Mouse (Mus musculus) right cerebral cortex, postnatal 14 days (tissue): Measurements from ENCODE around the gene Nup210l.
A peak's percentile ranks its signal among the peaks of the same experiment; 100 is the strongest.

ENCODE experiments used
- DNase-seq: peaks from one replicate; pipeline ENCODE4 v3.0.0; 2022

The Nup210l gene

DNA sequence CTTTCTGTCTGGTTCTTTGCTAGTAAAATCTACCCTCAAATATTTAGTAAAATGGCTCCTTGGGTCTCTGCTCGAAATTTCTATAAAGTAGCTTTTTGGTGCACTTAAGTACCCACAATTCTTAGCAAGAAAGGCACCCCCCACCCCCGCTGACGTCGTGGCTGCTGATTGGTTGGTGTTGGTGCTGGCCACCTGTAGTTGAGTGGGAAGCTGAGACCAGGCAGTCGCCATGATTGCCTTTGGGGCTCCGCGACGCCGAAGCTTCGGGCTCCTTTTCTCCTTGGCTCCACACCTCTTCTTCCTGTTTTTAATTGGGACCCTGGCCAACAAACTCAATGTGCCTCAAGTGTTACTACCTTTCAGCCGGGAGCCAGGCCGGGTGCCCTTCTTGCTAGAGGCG, at the start of gene Nup210l:
Nup210l (plus strand) TSS at position 195 of the 400 bp plus-strand sequence.
- DNase-seq: no peak

DNA sequence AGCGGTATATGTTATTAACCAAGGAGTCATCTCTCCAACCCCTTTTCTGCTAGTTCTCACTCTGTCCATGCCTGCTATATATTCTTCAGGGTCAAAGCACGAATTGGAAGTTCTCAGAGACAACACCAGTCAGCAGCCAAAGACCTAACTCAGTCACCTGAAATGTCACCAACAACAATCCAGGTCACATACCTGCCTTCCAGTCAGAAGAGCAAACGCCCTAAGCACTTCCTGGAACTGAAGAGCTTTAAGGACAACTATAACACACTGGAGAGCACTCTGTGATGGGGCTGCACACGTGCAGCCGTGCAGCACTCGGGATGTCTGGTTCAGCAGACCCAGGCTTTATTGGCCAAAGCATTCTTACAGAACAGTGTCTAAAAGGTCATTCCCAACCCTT, 42.4 kb upstream of the Nup210l start:
- DNase-seq: no peak

DNA sequence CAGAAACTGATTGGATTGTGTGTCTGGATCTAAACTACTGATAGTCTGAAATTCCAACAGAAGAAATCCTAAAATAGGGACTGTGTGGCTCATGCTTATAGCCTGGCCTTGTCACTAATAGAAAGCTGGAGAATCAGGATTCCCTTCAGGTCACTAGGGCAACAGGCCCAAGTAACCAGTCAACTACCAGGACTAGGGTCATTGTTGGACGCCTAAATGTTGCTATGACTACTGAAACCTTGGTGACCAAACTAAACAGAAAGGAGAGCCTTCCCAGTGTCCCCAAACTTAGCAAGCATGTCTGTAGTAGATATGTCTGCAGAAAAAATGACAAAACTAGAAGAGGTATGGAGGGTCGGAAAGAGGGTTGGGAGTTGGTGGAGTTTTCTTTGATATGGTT, 41.4 kb upstream of the Nup210l start:
- DNase-seq: no peak

DNA sequence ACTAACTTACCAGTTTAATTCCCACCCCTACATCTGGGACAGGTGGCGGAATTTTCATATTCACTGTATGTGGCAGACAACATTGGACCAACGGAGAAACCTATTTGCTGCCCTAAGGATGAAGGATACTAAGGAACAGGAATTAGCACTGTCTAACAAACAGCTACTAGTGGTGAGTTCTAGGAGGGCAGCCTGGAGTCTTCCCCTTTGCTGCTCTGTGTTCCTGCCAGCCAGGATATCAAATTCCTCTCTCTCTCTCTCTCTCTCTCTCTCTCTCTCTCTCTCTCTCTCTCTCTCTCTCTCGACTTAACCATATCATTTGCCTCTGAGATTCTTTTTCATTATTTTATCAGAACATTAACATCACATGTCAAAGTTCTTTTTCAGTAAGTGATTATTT, 39.5 kb upstream of the Nup210l start:
- no peak for DNase-seq

DNA sequence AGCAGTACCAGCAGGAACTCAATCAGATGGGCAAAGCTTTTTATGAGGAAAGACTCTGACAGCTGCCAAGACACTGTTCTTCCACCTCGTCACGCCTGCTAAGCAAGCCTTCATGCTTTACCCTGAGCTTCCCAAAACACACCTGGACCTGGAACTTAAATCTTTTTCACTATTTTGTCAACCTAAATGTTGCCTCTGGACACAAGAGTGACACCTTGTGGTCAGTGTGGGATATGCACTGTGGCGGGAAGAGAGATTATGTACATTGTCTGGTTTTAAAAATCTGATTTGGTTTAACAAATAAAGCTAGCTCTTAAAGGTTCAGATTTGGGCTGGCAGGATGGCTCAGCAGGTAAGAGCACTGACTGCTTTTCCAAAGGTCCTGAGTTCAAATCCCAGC, 38.4 kb upstream of the Nup210l start:
- peak; percentile 27 for DNase-seq

DNA sequence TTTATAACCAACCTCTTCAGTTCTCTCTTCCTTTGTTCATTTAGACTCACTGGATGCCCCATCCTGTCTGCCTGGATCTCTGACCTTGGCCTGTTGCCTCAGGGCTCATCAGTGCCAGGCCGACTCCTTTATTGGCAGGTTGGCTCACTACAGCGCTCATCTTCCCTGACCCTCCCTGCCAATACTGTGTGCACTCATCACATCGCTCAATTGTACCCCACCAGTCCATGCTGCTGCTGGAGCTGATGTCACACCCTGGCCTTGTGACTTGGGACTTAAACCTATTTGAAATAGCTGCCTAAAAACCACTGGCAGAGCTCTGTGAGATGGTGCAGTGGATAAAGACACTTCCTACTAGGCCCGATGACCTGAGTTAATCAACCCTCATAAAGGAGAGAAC, 36.1 kb upstream of the Nup210l start:
- no peak for DNase-seq

DNA sequence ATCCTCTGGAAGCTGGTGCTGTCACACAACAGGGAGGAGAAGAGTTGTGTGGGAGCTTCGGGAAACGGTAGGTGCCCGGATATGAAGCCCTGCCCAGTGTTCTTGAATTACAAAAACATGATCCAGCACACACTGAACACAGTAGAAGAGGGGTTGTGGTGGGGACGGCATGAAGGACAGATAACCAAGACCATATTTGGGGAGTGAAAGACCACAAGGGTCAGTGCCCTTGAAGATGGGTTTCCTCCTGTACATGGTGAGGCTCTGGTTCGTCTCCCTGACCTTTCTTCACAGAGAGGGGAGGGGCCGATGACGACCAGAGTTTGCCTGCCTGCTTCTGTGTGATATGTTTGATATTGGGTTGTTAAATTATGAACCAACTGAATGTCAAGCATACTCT, 34.2 kb upstream of the Nup210l start:
- no peak for DNase-seq

DNA sequence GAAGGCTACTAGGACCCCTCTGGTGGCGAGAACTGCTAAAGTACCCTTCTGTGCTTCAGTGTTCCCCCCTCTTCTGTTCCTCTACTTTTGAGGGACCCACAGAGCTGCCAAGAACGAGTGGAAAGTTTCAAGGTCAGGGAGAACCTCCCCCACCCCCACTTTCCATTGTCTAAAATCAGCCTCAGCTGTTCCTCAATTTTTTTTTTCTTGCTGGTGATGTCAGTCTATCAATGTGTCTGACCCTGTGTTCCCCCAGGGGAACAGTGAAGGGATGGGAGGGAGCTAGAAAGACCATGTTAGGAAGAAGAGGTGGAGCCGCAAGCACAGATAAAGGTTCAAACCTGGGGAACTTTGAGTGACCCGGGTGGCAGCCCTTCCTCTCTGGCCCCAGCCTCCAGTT, 31.6 kb upstream of the Nup210l start, which contains the start of gene Tpm3:
Tpm3 (plus strand) TSS at position 356 of the 400 bp plus-strand sequence.
- DNase-seq: no peak

DNA sequence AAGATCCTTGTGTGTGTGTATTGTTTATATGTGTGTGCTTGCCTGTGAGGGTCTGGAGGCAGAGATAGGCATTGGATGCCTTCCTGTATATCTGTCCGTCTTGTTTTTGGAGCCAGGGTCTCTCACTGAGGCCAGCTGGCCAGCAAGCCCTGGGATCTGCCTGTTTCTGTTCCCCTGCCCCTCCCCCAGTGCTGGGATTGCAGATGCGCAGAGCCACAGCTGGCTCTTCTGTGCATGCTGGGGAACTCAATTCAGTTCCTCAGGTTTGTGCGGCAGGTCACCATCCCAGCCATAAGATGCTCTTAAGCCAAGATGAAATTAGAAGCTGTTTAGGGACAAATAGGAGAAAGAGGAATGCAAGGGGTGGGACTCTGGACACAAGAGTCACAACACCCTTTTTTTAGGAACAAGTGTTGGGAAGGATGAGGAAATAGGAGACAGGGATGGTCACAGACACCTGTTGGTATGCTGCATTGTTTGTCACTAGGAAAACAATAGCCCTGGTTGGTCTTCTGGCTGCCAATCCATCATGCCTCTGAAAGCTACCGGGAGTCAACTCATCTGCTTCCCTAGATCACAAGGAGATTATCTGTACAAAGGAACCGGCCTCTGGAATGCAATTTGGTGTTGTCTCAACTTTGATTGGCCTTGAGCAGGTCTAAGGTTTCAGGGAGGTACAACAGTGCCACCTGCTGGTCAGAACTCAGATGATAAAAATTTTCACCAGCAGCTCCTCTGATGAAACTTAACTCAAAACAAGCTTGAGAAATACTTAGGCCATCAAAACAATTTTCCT, 26.8 kb upstream of the Nup210l start:
- DNase-seq: peak; percentile 75

DNA sequence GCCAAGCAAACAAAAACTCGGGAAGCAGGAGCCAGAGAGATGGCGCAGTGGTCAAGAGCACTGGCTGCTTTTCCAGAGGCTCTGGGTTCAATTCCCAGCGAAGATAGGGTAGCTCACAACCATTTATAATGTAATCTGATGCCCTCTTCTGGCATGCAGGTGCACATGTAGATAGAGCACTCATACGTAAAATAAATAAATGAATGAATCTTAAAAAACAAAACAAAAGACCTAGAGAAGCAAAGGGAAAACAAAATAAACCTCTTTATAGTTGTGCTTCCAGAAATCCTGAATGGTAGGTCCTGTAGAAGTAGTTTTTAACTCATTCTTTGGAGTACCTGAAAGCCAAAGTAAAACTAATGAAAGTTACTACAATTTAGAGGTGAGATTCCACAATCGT, 25.7 kb upstream of the Nup210l start:
- DNase-seq: no peak

DNA sequence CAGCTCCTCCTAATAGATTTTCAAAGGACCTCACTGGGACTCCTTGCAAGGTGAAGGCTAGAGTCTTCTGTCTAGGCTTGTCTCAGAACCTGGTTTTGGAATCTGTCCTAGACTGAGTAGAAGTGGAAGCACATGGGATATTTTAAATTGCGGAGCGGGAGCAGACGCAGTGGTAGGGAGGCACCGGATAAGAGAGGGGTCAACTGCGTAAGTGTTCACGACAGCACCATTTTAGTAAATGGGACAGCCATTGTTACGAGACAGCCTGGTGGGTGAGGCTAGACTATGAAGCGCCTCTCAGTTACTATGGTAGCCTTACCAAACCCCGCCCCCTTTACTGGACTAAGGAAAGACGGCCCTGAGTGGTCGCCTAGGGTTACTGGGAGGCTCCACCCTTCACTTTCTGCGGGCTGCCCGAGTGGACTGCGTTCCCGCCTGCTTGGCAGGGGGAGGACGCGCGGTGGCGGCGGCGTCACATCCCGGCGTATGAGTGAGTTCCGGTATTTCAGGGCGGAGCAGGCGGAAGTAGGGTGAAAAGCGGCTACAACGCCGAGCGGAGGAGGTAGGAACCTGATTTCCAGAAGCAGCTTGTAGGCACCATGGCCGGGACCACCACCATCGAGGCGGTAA, 24.7 kb upstream of the Nup210l start:
- peak; percentile 87 for DNase-seq

DNA sequence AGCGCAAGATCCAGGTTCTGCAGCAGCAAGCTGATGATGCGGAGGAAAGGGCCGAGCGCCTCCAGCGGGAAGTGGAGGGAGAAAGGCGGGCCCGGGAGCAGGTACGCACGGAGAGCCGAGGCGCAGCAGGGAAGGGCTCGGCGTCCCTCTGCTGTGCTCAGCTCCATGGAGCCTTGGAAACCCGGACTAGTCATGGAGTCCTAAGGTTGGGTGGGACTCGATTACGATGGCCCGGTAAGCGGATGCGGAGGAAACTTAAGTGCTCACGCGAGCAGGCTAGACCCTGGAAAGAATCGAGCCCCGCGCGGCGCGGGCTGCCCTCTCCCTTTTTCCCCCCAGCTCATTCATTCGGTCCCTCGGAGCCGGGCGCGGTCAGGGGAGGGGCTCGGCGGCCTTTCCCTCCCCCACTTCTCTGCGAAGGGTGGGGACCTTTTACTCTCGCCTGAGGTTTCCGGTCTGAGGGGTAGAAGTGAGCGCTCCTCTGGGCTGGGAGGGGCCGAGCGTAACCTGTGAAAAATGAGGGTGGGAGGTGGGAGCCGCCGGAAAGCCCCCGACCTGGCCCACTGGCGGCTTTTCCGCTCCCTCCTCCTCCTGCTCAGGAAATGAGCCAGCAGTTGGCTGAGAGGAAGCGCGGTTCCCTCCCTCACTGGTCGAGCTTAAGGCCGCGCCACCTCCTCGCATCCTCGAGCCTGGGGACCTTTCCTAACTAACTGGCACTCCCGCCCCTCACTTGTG, 24.0 kb upstream of the Nup210l start:
- peak; percentile 63 for DNase-seq

DNA sequence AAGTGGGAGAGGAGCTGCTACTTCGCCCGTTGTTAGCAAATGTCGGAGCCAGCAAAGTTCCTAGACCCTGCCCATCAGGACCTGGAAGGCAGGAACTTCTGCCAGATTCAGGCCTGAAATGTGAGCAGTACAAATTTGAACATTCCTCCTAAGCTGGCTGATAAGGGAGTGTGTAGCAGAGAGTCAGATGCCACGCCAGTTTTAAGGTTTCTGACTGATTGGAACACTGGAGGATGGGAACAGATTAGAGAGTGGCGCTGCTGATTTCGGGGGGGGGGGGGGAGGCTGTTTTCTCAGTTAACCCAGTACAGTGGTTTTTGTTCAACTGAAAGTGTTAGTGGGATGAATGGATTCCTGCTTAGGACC, 23.5 kb upstream of the Nup210l start:
- DNase-seq: no peak

DNA sequence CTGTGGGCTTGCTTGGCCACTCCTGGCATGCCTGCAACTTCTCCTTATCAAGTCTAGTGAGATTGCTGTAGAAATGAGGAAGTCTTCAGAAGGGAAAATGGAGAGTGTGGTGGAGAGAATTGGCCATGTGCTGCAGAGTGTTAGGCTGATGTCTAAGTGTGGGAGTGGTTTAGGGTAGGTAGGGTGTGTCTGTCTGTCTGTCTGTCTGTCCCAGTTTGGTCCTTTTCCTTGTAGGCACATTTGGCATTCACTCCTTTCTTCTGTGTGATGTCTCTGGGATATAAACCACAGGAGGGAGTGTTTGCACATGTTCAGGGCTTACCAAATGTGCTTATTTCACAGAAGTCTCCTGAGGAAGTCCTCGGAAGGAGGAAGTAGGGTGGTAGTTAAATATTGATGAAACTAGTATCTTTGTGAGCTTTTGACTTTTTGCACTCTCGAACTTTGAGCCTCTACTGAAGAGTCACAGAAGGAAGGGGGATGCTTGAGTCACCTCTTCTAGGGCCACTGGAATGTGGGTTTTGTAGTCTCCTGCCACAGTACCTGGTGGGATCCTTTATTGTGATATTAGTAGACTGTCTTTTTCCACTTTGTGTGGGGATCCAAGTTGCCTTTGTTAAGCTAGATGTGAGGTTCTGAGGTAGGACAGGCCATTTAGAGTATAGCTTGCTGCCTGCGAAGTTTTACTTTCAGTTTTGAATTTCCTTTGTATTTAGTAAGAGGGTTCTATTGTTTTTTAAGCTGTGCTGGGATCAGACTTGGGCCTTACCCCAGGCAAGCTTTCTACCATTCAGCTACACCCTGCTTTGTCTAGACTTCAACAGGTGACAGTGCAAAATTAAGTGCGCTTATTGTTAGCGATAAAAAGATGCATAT, 22.3 kb upstream of the Nup210l start:
- no peak for DNase-seq

DNA sequence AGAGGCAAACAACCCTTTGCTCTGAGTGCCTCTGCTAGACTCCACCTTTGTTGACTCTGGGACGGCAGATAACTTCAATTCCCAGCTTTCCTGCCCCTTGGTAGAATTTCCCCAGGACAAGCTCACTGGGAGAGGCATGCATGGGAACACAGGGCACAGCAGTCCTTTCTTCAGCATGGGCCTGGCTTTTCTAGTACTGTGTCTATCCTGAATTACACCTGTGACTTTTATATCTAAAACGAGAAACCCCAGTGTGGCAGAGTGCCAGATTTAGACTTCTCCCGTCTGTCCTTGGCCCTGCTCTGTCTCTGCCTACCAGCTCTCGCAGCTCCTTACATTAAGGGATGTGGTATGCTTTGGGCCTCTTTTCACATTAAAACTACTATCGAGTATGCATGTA, 20.9 kb upstream of the Nup210l start:
- DNase-seq: peak; percentile 40

DNA sequence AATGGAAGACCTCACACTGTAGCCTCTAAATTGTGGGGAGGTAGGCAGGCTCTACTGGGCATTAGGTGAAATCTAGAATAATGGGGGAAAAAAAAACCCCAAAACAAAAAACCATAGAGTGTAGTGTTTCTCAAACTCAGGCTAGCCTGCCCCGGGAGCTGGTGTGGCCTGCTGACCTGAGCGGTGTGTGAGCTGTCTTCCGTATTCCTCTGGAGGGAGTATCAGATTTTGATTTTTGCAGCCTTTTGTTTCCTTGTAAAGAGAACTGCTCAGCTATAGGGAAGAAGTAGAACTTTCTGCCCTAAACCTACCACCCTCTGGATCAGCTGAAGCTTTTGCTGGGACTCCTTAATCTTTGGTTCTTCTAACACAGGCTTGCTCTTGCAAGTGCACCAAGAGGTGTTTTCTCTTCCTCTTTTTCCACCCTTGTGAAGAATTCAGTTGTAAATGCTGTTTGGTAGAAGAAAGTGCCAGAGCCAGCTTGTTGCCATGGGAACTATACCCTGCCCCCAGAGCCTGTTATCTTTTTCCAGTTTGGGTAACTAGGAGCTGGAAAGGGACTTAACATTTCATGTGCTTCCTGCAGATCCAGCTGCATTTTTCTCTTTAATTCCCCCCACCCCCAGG, 20.1 kb upstream of the Nup210l start:
- peak; percentile 33 for DNase-seq

DNA sequence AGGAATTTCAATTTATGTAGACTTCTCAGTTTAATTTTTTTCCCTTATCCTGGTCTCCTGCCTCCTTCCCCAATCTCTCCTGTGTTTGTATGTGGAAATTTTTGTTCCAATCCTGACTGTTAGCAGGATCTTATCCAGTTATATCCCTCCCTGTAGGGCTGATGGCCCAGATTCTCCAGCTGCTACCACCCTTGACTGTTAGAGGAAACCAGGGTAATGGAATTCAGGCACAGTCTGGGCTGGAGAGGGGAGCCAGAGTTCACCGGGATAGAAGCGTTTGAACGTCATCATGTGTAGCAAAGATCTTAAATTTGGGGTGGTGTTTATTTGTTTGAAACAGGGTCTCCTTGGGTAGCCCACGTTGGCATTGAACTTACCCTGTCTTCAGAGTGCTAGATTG, 19.1 kb upstream of the Nup210l start:
- no peak for DNase-seq

DNA sequence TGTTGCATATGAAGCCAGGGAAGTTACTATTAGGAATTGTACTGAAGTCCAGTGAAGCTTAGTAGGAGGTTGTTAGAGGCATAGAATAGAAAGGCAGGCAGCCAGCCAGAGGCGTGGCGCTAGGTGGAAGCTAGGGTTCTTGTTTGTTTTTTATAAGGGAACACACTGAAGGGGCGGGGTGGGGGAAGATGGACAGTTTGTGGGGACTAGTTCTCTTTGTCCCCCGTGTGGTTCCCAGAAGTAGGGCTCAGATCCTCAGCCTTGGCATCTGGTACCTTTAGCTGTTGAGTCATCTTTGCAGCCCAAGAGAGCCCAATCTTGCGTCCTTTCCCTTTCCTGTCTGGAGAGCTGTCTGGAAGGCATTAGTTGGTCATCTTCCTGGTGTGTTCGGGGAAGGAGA, 18.7 kb upstream of the Nup210l start:
- no peak for DNase-seq

DNA sequence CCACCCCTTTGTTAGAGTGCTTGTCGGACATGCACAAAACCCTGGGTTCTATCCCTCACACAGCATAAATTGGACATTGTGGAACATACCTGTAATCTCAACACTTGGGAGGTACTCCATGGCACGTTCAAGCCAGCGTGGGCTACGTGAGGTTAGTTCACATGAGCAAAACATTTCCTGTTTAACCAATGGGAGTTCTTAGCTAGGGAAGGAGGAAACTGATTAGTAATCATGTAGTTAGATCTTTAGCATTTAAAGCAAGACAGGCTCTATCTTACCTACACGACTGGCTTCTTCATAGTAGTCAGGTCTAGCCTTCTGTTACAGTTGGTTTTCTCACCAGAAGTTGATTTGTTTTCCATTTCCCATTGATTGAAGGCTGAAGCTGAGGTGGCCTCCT, 17.9 kb upstream of the Nup210l start:
- no peak for DNase-seq

DNA sequence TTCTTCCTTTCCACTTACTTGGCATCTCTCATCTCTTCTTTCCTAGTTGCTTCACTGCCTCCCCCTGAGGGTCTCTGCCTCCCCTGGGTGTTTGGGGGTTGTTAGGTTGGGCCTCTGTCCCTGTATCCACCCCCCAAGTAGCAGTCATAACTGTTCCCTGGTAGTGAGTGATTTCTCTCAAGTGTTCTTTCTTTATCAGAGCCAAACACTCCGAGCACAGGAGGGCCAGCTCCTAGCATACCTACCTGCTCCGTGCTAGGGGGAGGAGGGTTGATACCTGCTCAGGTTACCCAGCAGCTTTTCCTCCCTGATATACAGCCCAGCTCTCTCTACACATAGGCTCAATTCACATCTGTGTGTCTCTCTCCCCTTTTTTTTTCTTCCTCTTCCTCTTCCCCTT, 15.3 kb upstream of the Nup210l start:
- DNase-seq: no peak

DNA sequence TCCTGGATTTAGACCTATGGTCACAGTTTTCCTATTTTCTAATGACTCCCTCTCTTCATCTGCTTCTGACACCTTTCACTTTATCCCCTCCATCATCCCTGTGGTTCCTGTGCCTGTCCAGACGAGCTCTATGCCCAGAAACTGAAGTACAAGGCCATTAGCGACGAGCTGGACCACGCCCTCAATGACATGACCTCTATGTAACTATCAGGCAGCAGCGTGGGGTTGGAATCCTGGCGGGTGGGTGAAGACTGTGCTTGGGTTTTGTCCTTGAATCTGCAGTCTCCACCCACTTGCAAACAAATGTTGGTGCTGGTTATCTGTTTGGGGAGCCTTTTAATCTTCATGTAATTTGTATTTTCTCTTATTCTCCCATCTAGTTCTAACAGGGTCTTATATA, 13.0 kb upstream of the Nup210l start:
- DNase-seq: no peak

DNA sequence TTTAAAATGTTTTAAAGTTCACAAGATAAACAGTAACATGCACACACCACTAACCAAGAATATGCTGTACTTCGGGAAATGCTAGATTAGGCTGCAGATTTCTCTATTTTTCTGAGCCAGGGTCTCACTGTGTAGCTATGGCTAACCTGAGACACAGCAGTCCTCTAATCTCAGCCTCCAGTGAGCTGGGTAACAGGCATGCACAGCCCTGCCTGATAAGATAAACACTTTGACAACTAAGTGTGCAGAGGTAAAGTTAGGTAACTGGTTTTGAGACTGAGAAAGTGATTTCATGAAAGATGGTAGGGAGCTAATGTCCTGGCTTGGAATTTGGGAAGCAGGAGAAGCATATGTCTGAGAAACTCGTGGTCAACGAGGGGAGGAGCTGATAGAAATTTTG, 9.5 kb upstream of the Nup210l start:
- DNase-seq: no peak

DNA sequence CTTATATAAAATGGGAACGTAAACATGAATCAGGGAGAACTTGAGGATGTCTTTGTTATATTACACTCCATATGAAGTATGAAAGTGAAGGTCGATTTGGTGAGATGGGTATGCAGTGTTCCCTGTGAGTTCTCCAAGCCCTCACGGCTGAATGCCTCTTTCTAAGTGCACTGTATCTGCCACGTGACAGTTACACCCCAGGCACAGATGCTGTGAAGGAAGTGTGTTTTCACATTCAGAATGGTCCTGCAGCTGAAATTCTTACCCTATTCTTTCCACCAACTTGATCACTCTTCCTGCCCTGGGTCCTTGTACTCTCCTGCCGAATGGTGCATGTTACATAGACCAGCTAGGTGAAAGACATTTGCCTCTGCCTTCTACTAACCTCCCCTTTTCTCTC, 6.0 kb upstream of the Nup210l start:
- no peak for DNase-seq
